Mouse (Mus musculus): ENCODE measurements around the gene Dip2b. TPM values are rescaled to one million over a fixed set of nuclear protein-coding genes. Genes with fewer than 3 reads are reported as not detected.
A peak's percentile ranks its signal among the peaks of the same experiment; 100 is the strongest.

Dip2b gene
- polyA plus RNA-seq, 1 experiment from 2014 or later, result 20.7 TPM

GRCm38 (mm10) chr15:100073696-100074453 is 35.4 kb downstream of the Dip2b start:
- H3K9ac ChIP-seq (ENCODE audit: low read depth, low read length), result no peak overlapping the region
- no peaks in the 10 kb centered on the region for H3K27me3 ChIP-seq (ENCODE audit: control insufficient read depth, insufficient read depth, low read length)
- no peak overlapping the region for H3K4me3 ChIP-seq (ENCODE audit: low read length)
- WGBS, result 73% methylated on average over 9 of the region's 9 CpGs
- H3K36me3 ChIP-seq (ENCODE audit: control insufficient read depth, insufficient read depth, low read length), result no peaks in the 10 kb centered on the region
- H3K9me3 ChIP-seq (ENCODE audit: control insufficient read depth, low read length), result no peaks in the 10 kb centered on the region
- H3K4me1 ChIP-seq (ENCODE audit: control insufficient read depth, insufficient read depth, low read length), result peaks cover 40% of the 10 kb centered on the region
- no peak overlapping the region for H3K27ac ChIP-seq (ENCODE audit: low read depth, low read length)
- no peak for ATAC-seq (ENCODE audit: low FRiP score, low TSS enrichment)
- no peak overlapping the region for H3K4me2 ChIP-seq (replicated peaks; ENCODE audit: low read depth, low read length)

DNA sequence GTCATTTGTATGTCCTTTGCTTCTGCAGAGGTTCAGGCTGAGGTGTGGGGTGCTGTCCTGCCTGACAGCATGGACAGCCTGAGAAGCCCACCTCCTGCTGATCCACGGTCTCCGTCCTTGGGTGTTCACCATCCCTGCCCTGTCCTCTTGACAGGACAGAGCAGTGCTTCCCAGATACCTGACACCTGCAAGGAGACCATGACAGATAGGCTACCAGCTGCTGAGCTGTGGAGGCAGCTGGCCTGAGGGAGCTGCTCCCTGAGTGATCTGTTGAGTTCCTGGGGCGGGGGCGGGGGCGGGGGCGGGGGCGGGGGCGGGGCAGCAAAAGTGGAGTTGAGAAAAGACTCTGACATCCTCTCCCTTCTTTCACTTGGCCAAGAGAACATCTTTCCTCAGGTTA is 36.3 kb downstream of the Dip2b start:
- Histone ChIP-seq H3K4me1 (ENCODE audit: control insufficient read depth, insufficient read depth, low read length) (peaks cover 40% of the 10 kb centered on the region), H3K9ac (ENCODE audit: low read depth, low read length) (no peak overlapping the region), H3K4me2 (replicated peaks; ENCODE audit: low read depth, low read length) (no peak overlapping the region), H3K27me3 (ENCODE audit: control insufficient read depth, insufficient read depth, low read length) (no peaks in the 10 kb centered on the region), H3K36me3 (ENCODE audit: control insufficient read depth, insufficient read depth, low read length) (no peaks in the 10 kb centered on the region), H3K9me3 (ENCODE audit: control insufficient read depth, low read length) (no peaks in the 10 kb centered on the region), H3K4me3 (ENCODE audit: low read length) (no peak overlapping the region), H3K27ac (ENCODE audit: low read depth, low read length) (no peak overlapping the region)
- peak; percentile 86 for ATAC-seq (ENCODE audit: low FRiP score, low TSS enrichment)
- 10% methylated on average over 8 of the region's 8 CpGs for WGBS

DNA sequence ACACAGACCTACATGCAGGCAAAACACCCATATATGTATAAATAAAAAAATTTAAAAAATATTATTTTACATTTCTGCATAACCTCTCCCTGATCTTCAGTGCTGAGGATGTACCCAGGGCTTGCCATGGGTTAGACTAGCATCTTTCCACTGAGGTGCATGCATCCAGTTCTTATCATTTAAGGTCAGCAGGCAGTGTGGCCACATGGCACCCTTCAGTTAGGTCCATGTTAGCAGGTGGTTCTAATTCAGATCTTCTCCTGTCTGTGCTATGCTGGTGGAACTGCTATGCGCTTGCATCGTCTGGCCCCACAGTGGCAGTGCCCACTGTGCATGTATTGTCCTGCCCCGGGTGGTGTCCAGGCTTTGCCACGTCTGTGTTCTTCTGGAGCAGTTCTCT is 37.9 kb downstream of the Dip2b start:
- H3K27ac ChIP-seq (ENCODE audit: low read depth, low read length), result no peak overlapping the region
- ATAC-seq (ENCODE audit: low FRiP score, low TSS enrichment), result no peak
- H3K4me3 ChIP-seq (ENCODE audit: low read length), result no peak overlapping the region
- no peak overlapping the region for H3K4me2 ChIP-seq (replicated peaks; ENCODE audit: low read depth, low read length)
- peaks cover 41% of the 10 kb centered on the region for H3K4me1 ChIP-seq (ENCODE audit: control insufficient read depth, insufficient read depth, low read length)
- H3K9ac ChIP-seq (ENCODE audit: low read depth, low read length), result no peak overlapping the region
- H3K9me3 ChIP-seq (ENCODE audit: control insufficient read depth, low read length), result no peaks in the 10 kb centered on the region
- no peaks in the 10 kb centered on the region for H3K36me3 ChIP-seq (ENCODE audit: control insufficient read depth, insufficient read depth, low read length)
- WGBS, result 83% methylated on average over 4 of the region's 4 CpGs
- no peaks in the 10 kb centered on the region for H3K27me3 ChIP-seq (ENCODE audit: control insufficient read depth, insufficient read depth, low read length)

GRCm38 (mm10) chr15:100080833-100081477 is 42.5 kb downstream of the Dip2b start:
- no peak overlapping the region for H3K4me2 ChIP-seq (replicated peaks; ENCODE audit: low read depth, low read length)
- H3K27me3 ChIP-seq (ENCODE audit: control insufficient read depth, insufficient read depth, low read length), result no peaks in the 10 kb centered on the region
- H3K36me3 ChIP-seq (ENCODE audit: control insufficient read depth, insufficient read depth, low read length), result no peaks in the 10 kb centered on the region
- H3K9ac ChIP-seq (ENCODE audit: low read depth, low read length), result no peak overlapping the region
- no peak for ATAC-seq (ENCODE audit: low FRiP score, low TSS enrichment)
- no peak overlapping the region for H3K27ac ChIP-seq (ENCODE audit: low read depth, low read length)
- peaks cover 17% of the 10 kb centered on the region for H3K4me1 ChIP-seq (ENCODE audit: control insufficient read depth, insufficient read depth, low read length)
- no peak overlapping the region for H3K4me3 ChIP-seq (ENCODE audit: low read length)
- no peaks in the 10 kb centered on the region for H3K9me3 ChIP-seq (ENCODE audit: control insufficient read depth, low read length)
- 32% methylated on average over 1 of the region's 1 CpGs for WGBS

DNA sequence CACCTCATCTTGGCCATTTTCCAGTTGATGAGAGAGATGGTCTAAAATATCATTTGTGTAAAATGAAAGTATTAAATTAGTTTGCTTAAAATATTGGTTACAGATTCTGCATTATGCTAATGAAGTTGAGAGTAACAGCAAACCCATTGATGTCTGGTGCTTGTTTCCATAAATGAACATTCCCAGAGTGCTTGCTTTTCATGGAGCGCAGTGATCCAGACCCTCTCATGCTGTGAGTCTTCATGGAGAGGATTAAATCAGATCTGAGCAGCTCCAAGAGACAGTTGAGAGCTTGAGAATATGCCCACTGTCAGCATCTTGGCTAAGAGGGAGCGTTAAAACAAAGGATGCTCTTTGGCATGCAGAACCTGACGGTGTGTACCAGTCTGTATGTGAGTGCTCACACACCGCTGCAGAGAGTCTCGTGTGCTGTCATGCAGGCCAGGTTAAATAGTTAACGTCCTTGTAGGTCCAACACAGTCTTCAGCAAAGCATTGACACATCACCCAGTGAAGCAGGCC is 43.1 kb downstream of the Dip2b start:
- no peak overlapping the region for H3K4me2 ChIP-seq (replicated peaks; ENCODE audit: low read depth, low read length)
- H3K4me3 ChIP-seq (ENCODE audit: low read length), result no peak overlapping the region
- WGBS, result 74% methylated on average over 6 of the region's 6 CpGs
- H3K9me3 ChIP-seq (ENCODE audit: control insufficient read depth, low read length), result no peaks in the 10 kb centered on the region
- no peak for ATAC-seq (ENCODE audit: low FRiP score, low TSS enrichment)
- H3K36me3 ChIP-seq (ENCODE audit: control insufficient read depth, insufficient read depth, low read length), result no peaks in the 10 kb centered on the region
- no peak overlapping the region for H3K9ac ChIP-seq (ENCODE audit: low read depth, low read length)
- H3K4me1 ChIP-seq (ENCODE audit: control insufficient read depth, insufficient read depth, low read length), result peaks cover 12% of the 10 kb centered on the region
- no peak overlapping the region for H3K27ac ChIP-seq (ENCODE audit: low read depth, low read length)
- no peaks in the 10 kb centered on the region for H3K27me3 ChIP-seq (ENCODE audit: control insufficient read depth, insufficient read depth, low read length)

DNA sequence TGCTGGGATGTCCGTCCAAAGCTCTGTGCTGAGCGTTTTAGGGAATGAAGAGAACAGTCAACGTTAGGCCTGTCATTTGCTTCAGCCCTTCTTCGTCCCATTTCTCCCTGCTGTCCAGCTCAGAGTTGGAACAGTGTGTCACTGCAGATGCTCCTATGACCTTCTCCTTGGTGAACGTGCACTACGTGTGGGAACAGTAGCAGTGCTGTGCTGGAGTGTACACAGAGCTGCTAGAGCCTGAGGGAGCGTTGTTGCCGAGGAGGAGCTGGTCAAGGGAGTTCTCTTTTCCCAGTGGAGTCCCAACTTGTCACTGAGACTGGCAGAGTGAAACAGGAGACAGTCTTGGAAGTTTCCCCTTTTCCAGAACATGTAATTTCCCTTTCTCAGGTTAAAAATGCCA is 43.6 kb downstream of the Dip2b start:
- Histone ChIP-seq H3K4me3 (ENCODE audit: low read length) (no peak overlapping the region), H3K4me1 (ENCODE audit: control insufficient read depth, insufficient read depth, low read length) (peaks cover 7% of the 10 kb centered on the region), H3K36me3 (ENCODE audit: control insufficient read depth, insufficient read depth, low read length) (no peaks in the 10 kb centered on the region), H3K9ac (ENCODE audit: low read depth, low read length) (no peak overlapping the region), H3K9me3 (ENCODE audit: control insufficient read depth, low read length) (no peaks in the 10 kb centered on the region), H3K27ac (ENCODE audit: low read depth, low read length) (no peak overlapping the region), H3K4me2 (replicated peaks; ENCODE audit: low read depth, low read length) (no peak overlapping the region), H3K27me3 (ENCODE audit: control insufficient read depth, insufficient read depth, low read length) (no peaks in the 10 kb centered on the region)
- no peak for ATAC-seq (ENCODE audit: low FRiP score, low TSS enrichment)
- WGBS, result 59% methylated on average over 8 of the region's 8 CpGs

- ATAC-seq (ENCODE audit: low FRiP score, low TSS enrichment), result no peak
- Histone ChIP-seq H3K9ac (ENCODE audit: low read depth, low read length) (no peak overlapping the region), H3K27ac (ENCODE audit: low read depth, low read length) (no peak overlapping the region), H3K27me3 (ENCODE audit: control insufficient read depth, insufficient read depth, low read length) (no peaks in the 10 kb centered on the region), H3K36me3 (ENCODE audit: control insufficient read depth, insufficient read depth, low read length) (no peaks in the 10 kb centered on the region), H3K4me2 (replicated peaks; ENCODE audit: low read depth, low read length) (no peak overlapping the region), H3K4me3 (ENCODE audit: low read length) (no peak overlapping the region), H3K4me1 (ENCODE audit: control insufficient read depth, insufficient read depth, low read length) (peaks cover 6% of the 10 kb centered on the region; the same call in 1 of the 2 replicates), H3K9me3 (ENCODE audit: control insufficient read depth, low read length) (no peaks in the 10 kb centered on the region)
- 98% methylated on average over 5 of the region's 5 CpGs for WGBS
These were observed 44.3 kb downstream of the Dip2b start for GRCm38 (mm10) chr15:100082733-100083132.

DNA sequence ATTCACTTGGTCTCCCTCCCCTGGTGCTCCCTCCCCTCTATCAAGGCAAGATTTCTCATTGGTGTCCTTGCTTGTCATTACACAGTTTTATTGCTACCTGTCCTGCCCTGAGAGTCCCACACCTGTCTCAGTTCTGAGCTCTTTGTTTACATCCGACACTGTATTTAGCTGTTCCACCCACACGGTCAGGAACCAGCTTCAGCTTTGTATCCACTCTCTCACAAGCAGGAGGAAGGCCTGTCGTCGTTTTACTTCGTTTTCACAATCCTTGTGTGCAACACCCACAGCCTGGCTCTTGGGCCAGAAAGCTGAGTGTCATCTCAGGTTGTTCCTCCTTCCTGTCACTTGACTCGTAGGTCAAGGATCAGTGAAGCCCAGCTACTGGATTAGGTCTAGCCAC is 45.4 kb downstream of the Dip2b start:
- no peaks in the 10 kb centered on the region for H3K36me3 ChIP-seq (ENCODE audit: control insufficient read depth, insufficient read depth, low read length)
- no peaks in the 10 kb centered on the region for H3K27me3 ChIP-seq (ENCODE audit: control insufficient read depth, insufficient read depth, low read length)
- H3K4me1 ChIP-seq (ENCODE audit: control insufficient read depth, insufficient read depth, low read length), result peaks cover 6% of the 10 kb centered on the region; the same call in 1 of the 2 replicates
- H3K9ac ChIP-seq (ENCODE audit: low read depth, low read length), result no peak overlapping the region
- H3K9me3 ChIP-seq (ENCODE audit: control insufficient read depth, low read length), result no peaks in the 10 kb centered on the region
- 42% methylated on average over 6 of the region's 6 CpGs for WGBS
- no peak overlapping the region for H3K4me2 ChIP-seq (replicated peaks; ENCODE audit: low read depth, low read length)
- no peak for ATAC-seq (ENCODE audit: low FRiP score, low TSS enrichment)
- H3K27ac ChIP-seq (ENCODE audit: low read depth, low read length), result no peak overlapping the region
- H3K4me3 ChIP-seq (ENCODE audit: low read length), result no peak overlapping the region

GRCm38 (mm10) chr15:100084882-100085281 is 46.4 kb downstream of the Dip2b start:
- WGBS, result 73% methylated on average over 4 of the region's 4 CpGs
- Histone ChIP-seq H3K4me3 (ENCODE audit: low read length) (no peak overlapping the region), H3K4me2 (replicated peaks; ENCODE audit: low read depth, low read length) (no peak overlapping the region), H3K27me3 (ENCODE audit: control insufficient read depth, insufficient read depth, low read length) (no peaks in the 10 kb centered on the region), H3K36me3 (ENCODE audit: control insufficient read depth, insufficient read depth, low read length) (no peaks in the 10 kb centered on the region), H3K9me3 (ENCODE audit: control insufficient read depth, low read length) (no peaks in the 10 kb centered on the region), H3K27ac (ENCODE audit: low read depth, low read length) (no peak overlapping the region), H3K9ac (ENCODE audit: low read depth, low read length) (no peak overlapping the region), H3K4me1 (ENCODE audit: control insufficient read depth, insufficient read depth, low read length) (peaks cover 11% of the 10 kb centered on the region)
- ATAC-seq (ENCODE audit: low FRiP score, low TSS enrichment), result no peak
